Mouse (Mus musculus) liver, embryonic 12.5 days (tissue): Measurements from ENCODE around the gene Sipa1l2. TPM values are rescaled to one million over a fixed set of nuclear protein-coding genes. Genes with fewer than 3 reads are reported as not detected.

Experiments
- ATAC-seq: fragments of 200-750 bp; cut with Nextera tagmentation; 2 replicates; pipeline ENCODE4 v1.8.0; 2017; ENCODE audit warnings: moderate number of reproducible peaks, mild to moderate bottlenecking, moderate library complexity
- H3K27ac ChIP-seq: fragments of 300-500 bp; sonication (generic); 2 replicates; pipeline ENCODE4 v1.5.1; 2016; ENCODE audit warnings: mild to moderate bottlenecking
- H3K27me3 ChIP-seq: fragments of 300-500 bp; sonication (generic); replicated peaks from 2 replicates; pipeline ENCODE4 v1.6.1; 2016; ENCODE audit warnings: mild to moderate bottlenecking, moderate library complexity
- H3K36me3 ChIP-seq: fragments of 300-500 bp; sonication (generic); 2 replicates; pipeline ENCODE4 v1.6.1; 2016; ENCODE audit warnings: mild to moderate bottlenecking, moderate library complexity
- H3K4me1 ChIP-seq: fragments of 300-500 bp; sonication (generic); 2 replicates; pipeline ENCODE4 v1.6.1; 2016
- H3K4me2 ChIP-seq: fragments of 300-500 bp; sonication (generic); 2 replicates; pipeline ENCODE4 v1.6.1; 2016; ENCODE audit warnings: mild to moderate bottlenecking, moderate library complexity
- H3K4me3 ChIP-seq: fragments of 300-500 bp; sonication (generic); 2 replicates; pipeline ENCODE4 v1.5.1; 2016; ENCODE audit warnings: mild to moderate bottlenecking, moderate library complexity
- H3K9ac ChIP-seq: fragments of 300-500 bp; sonication (generic); 2 replicates; pipeline ENCODE4 v1.6.1; 2016; ENCODE audit warnings: mild to moderate bottlenecking, moderate library complexity
- H3K9me3 ChIP-seq: fragments of 300-500 bp; sonication (generic); replicated peaks from 2 replicates; pipeline ENCODE4 v1.6.1; 2016; ENCODE audit warnings: mild to moderate bottlenecking, moderate library complexity
- WGBS: fragments of 180-500 bp; shearing (Covaris S2); methylation state at CpG from one replicate; pipeline ENCODE4 v1.1.7; 2016; ENCODE audit not compliant: insufficient replicate concordance; 5-methylcytosine and 5-hydroxymethylcytosine counted together
- polyA plus RNA-seq: library from polyadenylated mRNA; unstranded; fragments of >200 nt; fragmentation: Nextera tagmentation; extraction: Ambion mirVana; gene quantifications from 2 replicates; pipeline ENCODE4 v1.2.1, GENCODE M21; 2016

Sipa1l2 gene
- polyA plus RNA-seq, 1 experiment from 2014 or later = 1.9 TPM

DNA sequence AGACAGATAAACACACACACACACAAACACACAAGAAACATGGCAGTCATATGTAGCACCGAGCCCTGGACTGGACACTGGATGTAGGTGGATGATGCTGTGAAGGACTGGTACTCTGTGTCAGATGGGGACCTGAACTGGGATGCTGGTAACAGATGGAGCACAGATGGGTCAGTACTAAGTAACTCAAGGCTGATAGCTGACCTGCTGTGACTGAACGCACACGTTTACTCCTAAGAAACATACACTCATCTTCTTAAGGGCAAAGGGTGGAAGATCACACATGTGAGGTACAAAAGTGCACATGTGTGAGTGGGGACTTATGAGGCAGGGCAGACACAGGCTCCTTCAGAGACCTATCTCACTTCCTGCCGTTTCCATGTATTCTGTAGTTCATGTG is 50.7 kb downstream of the Sipa1l2 start:
- WGBS = 72% methylated on average over 4 of the region's 4 CpGs
- no peak for ATAC-seq
- H3K36me3 ChIP-seq = no peaks in the 10 kb centered on the region

DNA sequence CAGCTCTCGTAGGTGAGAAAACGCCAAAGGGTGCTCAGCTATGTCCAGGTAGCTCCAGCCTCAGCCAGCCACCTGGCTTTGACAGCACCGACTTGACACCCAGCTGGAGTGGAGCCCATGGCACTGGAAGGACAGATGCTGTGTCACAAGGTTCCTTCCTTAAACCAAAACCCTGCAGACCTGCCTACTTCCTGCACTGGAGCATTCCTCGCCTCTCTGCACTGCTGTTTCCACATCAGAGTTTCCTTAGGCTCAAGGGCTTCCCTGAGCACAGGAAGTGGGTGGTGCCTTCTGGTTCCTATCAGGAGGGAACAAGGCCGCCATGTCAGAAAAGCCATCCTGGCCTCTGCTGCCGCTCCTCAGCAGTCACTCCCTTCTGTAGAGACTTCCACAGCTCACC is 51.3 kb downstream of the Sipa1l2 start:
- Histone ChIP-seq H3K4me3 (no peak overlapping the region), H3K36me3 (no peaks in the 10 kb centered on the region), H3K27ac (0 out of 2 replicates have a peak overlapping the region, but pooled peaks have one; percentile 6), H3K4me1 (peaks cover 47% of the 10 kb centered on the region), H3K9me3 (no peaks in the 10 kb centered on the region), H3K4me2 (no peak overlapping the region), H3K27me3 (peaks cover 8% of the 10 kb centered on the region; the same call in 1 of the 2 replicates), H3K9ac (no peak overlapping the region)
- 39% methylated on average over 6 of the region's 6 CpGs for WGBS
- peak; percentile 46 for ATAC-seq

More for the DNA sequence above, 50.7 kb downstream of the Sipa1l2 start:
- Histone ChIP-seq H3K27ac (no peak overlapping the region), H3K9ac (no peak overlapping the region), H3K27me3 (peaks cover 8% of the 10 kb centered on the region; the same call in 1 of the 2 replicates), H3K4me3 (no peak overlapping the region), H3K4me2 (no peak overlapping the region), H3K9me3 (no peaks in the 10 kb centered on the region), H3K4me1 (peaks cover 45% of the 10 kb centered on the region)

DNA sequence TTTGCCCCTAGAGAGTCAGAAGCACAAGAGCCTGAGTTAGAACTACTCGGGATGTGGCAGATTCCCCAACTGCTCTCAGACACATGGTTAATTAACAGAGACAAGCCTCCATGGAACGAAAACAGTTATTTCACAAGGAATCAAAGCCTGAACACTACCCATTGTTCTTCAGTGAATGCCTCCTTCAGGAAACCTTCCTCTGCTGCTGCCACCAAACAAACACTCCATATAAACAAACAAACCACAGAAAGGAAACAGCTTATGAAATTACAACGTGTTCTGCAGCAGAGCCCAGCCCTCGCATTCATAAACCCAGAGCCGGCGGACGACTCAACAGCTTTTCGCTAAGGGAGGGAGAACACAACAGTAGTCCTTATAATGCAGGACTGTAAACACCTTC is 52.2 kb downstream of the Sipa1l2 start:
- Histone ChIP-seq H3K4me2 (no peak overlapping the region), H3K9me3 (no peaks in the 10 kb centered on the region), H3K27me3 (peaks cover 8% of the 10 kb centered on the region; the same call in 1 of the 2 replicates), H3K27ac (no peak overlapping the region), H3K4me3 (no peak overlapping the region), H3K4me1 (peaks cover 42% of the 10 kb centered on the region), H3K9ac (no peak overlapping the region), H3K36me3 (no peaks in the 10 kb centered on the region)
- WGBS = 64% methylated on average over 8 of the region's 8 CpGs
- no peak for ATAC-seq

DNA sequence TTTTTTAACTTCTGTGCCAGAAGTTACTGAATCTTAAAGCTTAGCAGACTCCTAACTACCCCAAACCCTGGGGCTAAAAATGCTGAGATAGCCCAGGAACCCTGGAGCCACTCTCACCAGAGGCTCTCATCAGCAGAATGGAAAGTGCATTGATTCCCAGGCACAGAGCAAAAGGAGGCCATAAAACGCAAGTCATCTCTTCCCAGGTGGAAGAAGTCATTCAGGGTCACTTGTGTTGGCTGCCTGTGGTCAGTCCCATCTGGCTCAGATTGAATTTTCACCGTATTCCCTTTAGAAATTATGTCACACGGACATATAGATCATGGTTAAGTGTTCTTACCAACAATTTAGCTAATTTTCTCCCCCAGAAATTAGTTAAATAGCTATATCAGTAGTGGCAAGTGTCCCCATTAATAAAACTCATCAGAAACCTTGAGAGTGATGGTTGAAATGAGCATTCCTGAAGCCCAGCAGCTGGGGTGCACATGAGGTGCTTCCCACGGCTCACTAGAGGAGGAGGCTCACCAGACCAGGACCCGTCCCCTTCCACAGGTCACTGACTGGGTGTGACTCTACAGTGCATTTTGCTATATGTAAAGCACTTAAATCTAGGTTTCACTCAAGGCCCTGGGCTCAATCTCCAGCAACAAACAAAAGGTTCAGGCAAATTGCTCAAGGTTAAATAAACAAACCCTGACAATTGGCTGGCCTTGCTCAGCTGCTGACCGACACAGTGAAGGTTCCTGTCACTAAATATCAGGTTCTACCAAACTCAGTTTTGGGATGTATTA is 53.3 kb downstream of the Sipa1l2 start:
- 61% methylated on average over 6 of the region's 6 CpGs for WGBS
- no peak overlapping the region for H3K9ac ChIP-seq
- no peak overlapping the region for H3K4me2 ChIP-seq
- H3K27me3 ChIP-seq = peaks cover 4% of the 10 kb centered on the region; the same call in 1 of the 2 replicates
- no peak for ATAC-seq
- no peaks in the 10 kb centered on the region for H3K9me3 ChIP-seq
- H3K4me1 ChIP-seq = peaks cover 42% of the 10 kb centered on the region
- no peaks in the 10 kb centered on the region for H3K36me3 ChIP-seq
- H3K27ac ChIP-seq = no peak overlapping the region
- H3K4me3 ChIP-seq = no peak overlapping the region

DNA sequence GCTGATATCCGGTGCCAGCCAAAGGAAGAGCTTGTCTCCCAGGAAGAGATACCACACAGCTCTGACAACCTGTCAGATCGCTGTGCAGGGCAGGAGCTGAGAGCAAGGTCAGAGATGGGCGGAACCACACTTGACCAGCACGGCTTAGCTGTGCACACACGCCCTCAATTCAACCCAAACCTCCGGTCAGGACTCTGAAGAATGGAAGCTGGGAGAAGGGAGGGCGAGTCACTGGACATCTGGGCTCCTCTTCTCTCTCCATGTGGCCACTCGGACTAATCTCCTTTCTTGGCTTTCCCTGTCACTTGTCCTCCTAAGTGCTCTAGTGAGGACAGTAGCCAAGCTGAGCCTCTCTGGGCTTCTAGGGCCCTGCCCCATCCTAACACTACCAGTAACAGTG is 53.9 kb downstream of the Sipa1l2 start:
- Histone ChIP-seq H3K4me1 (peaks cover 42% of the 10 kb centered on the region), H3K27me3 (no peaks in the 10 kb centered on the region), H3K4me3 (no peak overlapping the region), H3K4me2 (no peak overlapping the region), H3K9ac (no peak overlapping the region), H3K36me3 (no peaks in the 10 kb centered on the region), H3K9me3 (no peaks in the 10 kb centered on the region), H3K27ac (no peak overlapping the region)
- WGBS = 52% methylated on average over 8 of the region's 8 CpGs
- ATAC-seq = no peak

DNA sequence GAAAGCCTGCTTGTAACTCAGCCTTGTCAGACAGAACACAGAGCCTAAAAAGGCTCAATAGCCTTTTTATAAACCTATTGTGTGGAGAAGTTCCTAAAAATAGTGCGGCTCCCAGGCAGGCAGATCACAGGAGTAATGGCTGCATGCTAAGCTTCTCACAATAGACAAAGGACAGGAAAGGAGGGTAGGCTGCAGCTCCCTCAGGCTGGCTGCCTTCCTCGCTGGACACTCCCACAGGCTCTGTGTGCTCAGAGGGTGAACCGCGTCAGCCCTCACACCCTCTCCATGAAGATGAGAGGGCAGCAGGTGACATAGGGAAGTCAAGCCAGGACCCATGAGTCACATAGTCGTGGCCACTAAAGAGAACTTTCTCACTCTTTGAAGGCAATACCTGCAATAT is 55.7 kb downstream of the Sipa1l2 start:
- Histone ChIP-seq H3K9me3 (no peaks in the 10 kb centered on the region), H3K36me3 (no peaks in the 10 kb centered on the region), H3K9ac (no peak overlapping the region), H3K4me2 (no peak overlapping the region), H3K27ac (no peak overlapping the region), H3K4me3 (no peak overlapping the region), H3K4me1 (peaks cover 41% of the 10 kb centered on the region), H3K27me3 (no peaks in the 10 kb centered on the region)
- 26% methylated on average over 5 of the region's 5 CpGs for WGBS
- no peak for ATAC-seq

DNA sequence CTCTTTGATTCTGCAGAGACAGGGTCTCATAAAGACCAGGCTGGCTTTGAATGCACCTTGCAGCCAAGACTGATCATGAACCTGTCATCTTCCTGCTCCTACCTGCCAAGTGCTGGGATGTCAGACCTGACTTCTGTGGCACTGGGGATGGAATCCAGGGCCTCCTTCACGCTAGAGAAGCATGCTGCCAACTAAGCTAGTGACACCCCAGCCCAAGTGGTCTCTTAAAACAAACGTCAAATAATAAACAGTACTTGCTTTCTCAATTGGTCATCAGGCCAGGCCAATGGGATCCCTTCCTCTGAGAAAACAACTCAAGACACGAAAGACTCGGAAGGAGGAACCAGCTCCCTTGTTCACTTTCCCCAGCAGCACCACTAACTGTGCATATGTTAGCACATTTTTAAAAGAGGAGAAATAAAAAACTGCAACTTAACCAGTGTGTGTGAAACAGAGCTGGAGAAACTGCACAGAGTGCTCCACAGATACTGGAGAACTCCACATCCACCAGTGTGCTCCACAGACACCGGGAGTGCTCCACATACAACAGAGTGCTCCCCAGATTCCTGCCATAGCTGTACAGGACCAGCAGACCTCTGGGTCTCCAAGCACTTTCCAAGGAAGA is 56.3 kb downstream of the Sipa1l2 start:
- H3K4me3 ChIP-seq = no peak overlapping the region
- no peak overlapping the region for H3K9ac ChIP-seq
- H3K4me1 ChIP-seq = peaks cover 35% of the 10 kb centered on the region
- 65% methylated on average over 5 of the region's 5 CpGs for WGBS
- no peaks in the 10 kb centered on the region for H3K36me3 ChIP-seq
- ATAC-seq = no peak
- no peak overlapping the region for H3K4me2 ChIP-seq
- no peaks in the 10 kb centered on the region for H3K27me3 ChIP-seq
- H3K9me3 ChIP-seq = no peaks in the 10 kb centered on the region
- H3K27ac ChIP-seq = no peak overlapping the region

DNA sequence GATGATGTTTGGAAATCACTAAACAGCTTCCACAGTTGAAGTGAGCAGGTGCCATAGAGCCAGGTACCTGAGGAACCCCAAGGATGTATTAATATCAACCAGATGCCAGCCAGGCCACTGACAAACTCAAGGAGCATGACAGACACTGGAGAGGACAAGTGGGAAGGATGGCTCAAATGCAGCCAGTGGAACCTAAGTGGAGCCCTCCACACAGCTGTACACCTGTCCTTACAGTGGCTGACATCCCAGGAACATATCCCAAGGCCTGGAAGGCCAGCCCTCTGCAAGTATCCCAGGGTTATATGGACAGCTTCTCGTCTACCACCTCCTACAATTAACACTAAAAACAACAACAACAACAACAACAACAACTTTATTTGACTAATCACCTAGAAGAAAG is 57.0 kb downstream of the Sipa1l2 start:
- Histone ChIP-seq H3K36me3 (no peaks in the 10 kb centered on the region), H3K9ac (no peak overlapping the region), H3K4me1 (peaks cover 27% of the 10 kb centered on the region), H3K27me3 (no peaks in the 10 kb centered on the region), H3K27ac (no peak overlapping the region), H3K9me3 (no peaks in the 10 kb centered on the region), H3K4me2 (no peak overlapping the region), H3K4me3 (no peak overlapping the region)
- no peak for ATAC-seq
- WGBS = 55% methylated on average over 1 of the region's 1 CpGs

DNA sequence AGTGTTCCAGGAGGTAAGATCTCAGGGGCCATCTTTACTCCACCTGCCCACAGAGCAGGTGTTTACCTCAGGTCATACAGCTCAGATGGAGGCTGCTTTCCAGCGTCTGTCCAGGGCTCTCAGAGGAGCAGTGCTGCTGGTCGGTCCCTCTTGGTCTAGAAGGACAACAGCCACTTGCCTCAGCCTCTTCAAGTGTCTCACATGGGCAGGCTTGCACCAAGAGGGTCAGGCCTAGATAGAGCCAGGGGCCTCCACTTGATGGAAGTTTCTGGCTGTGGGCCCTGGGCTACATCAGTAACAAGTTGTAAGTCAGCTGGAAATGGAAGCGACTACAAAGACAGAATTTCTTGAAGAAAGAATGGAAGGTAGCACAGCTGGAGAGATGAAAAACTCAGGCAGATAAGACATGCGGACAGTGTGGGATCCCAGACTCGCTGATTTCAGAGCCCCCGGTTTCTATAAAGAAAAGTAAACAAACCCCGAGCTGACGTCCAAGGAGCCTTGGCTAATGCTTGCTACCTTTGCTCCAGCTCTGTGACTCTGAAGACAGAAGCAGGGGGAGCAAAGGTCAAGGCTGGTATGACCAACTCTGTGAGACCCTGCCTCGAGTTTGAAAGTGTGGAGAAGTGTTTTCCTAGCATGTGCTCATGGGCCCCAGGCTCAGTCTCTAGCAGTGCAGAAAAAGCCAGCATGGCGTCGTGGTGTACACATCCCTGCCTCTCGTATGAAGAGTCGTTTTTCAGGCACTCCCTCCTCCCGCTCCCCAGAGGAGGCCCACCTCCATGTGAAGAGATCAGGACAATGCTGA is 58.5 kb downstream of the Sipa1l2 start:
- WGBS = 56% methylated on average over 14 of the region's 14 CpGs
- no peak for ATAC-seq
- Histone ChIP-seq H3K9me3 (no peaks in the 10 kb centered on the region), H3K4me1 (peaks cover 20% of the 10 kb centered on the region), H3K27ac (no peak overlapping the region), H3K4me3 (no peak overlapping the region), H3K9ac (no peak overlapping the region), H3K4me2 (no peak overlapping the region), H3K27me3 (no peaks in the 10 kb centered on the region), H3K36me3 (no peaks in the 10 kb centered on the region)

DNA sequence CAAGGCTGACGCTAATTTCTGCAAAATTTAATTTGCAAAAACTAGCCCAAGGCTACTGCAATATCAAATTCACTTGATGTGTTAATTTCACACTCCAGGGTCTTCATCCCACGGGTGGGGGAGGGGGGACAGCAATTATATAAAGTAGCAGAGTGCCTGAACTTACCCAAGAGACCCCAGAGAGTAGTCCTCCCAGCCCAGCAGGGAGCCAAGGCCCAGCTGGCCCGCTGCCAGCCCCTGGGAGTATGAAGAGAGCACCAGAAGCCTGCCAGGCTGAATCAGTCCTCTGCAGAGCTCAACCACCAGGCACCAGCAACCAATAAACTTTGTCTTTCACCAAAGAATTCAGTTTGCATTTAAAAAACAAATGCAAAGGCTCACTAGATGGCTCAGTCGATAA is 59.8 kb downstream of the Sipa1l2 start:
- ATAC-seq = no peak
- Histone ChIP-seq H3K9ac (no peak overlapping the region), H3K36me3 (no peaks in the 10 kb centered on the region), H3K4me3 (no peak overlapping the region), H3K4me2 (no peak overlapping the region), H3K9me3 (no peaks in the 10 kb centered on the region), H3K27me3 (no peaks in the 10 kb centered on the region), H3K27ac (no peak overlapping the region), H3K4me1 (peaks cover 16% of the 10 kb centered on the region)
- WGBS = 45% methylated on average over 4 of the region's 4 CpGs

DNA sequence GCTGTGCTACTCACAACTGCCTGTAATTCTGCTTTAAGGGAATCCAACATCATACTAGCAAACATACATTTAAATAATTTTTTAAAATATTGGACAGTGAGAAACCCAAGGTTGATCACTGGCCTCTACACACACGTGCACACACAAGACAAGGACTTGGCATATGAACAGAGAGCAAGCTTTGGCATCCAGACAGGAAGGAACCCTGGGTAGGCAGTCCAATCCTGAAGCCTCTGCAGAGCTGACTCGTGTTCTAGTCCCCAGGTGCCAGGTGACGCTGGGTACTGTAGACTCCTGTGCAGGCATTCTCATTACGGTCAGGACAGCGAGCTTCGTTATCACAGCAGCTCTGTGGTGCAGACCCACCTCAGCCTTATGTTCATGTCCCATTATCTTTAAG is 60.4 kb downstream of the Sipa1l2 start:
- no peak overlapping the region for H3K27ac ChIP-seq
- no peaks in the 10 kb centered on the region for H3K27me3 ChIP-seq
- no peaks in the 10 kb centered on the region for H3K9me3 ChIP-seq
- 72% methylated on average over 6 of the region's 6 CpGs for WGBS
- no peak overlapping the region for H3K4me2 ChIP-seq
- no peak for ATAC-seq
- H3K4me1 ChIP-seq = peaks cover 14% of the 10 kb centered on the region; the same call in 1 of the 2 replicates
- H3K4me3 ChIP-seq = no peak overlapping the region
- no peaks in the 10 kb centered on the region for H3K36me3 ChIP-seq
- no peak overlapping the region for H3K9ac ChIP-seq

DNA sequence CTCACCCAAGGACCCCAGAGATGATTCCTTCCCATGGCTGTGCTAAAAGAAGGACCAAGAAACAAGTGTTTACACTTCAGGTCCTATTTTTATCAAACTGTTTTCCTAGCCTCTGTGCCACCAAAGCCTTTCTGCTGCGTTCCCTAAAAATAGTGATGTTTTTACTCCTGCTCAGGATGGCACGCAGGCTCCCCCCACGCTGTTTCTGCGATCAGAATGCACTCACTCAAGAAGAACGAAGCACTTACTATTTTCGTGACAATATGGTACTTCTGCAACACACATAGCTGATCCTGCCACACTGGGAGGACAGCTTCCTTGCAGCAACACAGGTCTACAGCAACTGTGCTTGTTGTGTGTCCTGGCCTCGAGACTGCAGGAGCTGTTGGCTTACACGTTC is 62.3 kb downstream of the Sipa1l2 start:
- no peak overlapping the region for H3K4me3 ChIP-seq
- H3K9me3 ChIP-seq = no peaks in the 10 kb centered on the region
- no peak overlapping the region for H3K9ac ChIP-seq
- H3K4me1 ChIP-seq = peaks cover 11% of the 10 kb centered on the region; the same call in 1 of the 2 replicates
- no peaks in the 10 kb centered on the region for H3K36me3 ChIP-seq
- no peak overlapping the region for H3K4me2 ChIP-seq
- WGBS = 70% methylated on average over 8 of the region's 8 CpGs
- ATAC-seq = no peak
- H3K27me3 ChIP-seq = no peaks in the 10 kb centered on the region
- H3K27ac ChIP-seq = no peak overlapping the region
